Mouse (Mus musculus) forebrain, embryonic 16.5 days (tissue): ENCODE results near the gene Zmiz1. TPM values are rescaled to one million over a fixed set of nuclear protein-coding genes. Genes with fewer than 3 reads are reported as not detected.

Experiments used
- ATAC-seq: fragments of 200-750 bp; cut with Nextera tagmentation; 2 replicates; pipeline ENCODE4 v1.8.0; 2017; ENCODE audit warnings: mild to moderate bottlenecking, moderate library complexity
- H3K27ac ChIP-seq: fragments of 300-500 bp; sonication (generic); 2 replicates; pipeline ENCODE4 v1.5.1; 2014; ENCODE audit warnings: low read length, control low read depth
- H3K27me3 ChIP-seq: fragments of 300-500 bp; sonication (generic); replicated peaks from 2 replicates; pipeline ENCODE4 v1.6.1; 2014; ENCODE audit warnings: low read length; ENCODE audit not compliant: control insufficient read depth, insufficient read depth
- H3K36me3 ChIP-seq: fragments of 300-500 bp; sonication (generic); 2 replicates; pipeline ENCODE4 v1.6.1; 2014; ENCODE audit not compliant: control insufficient read depth, insufficient read depth
- H3K4me1 ChIP-seq: fragments of 300-500 bp; sonication (generic); replicated peaks from 2 replicates; pipeline ENCODE4 v1.6.1; 2014; ENCODE audit warnings: low read length; ENCODE audit not compliant: control insufficient read depth, insufficient read depth
- H3K4me2 ChIP-seq: fragments of 300-500 bp; sonication (generic); 2 replicates; pipeline ENCODE4 v1.6.1; 2014; ENCODE audit warnings: mild to moderate bottlenecking, low read length, control low read depth
- H3K4me3 ChIP-seq: fragments of 300-500 bp; sonication (generic); replicated peaks from 2 replicates; pipeline ENCODE4 v1.5.1; 2014; ENCODE audit warnings: mild to moderate bottlenecking, low read length, control low read depth
- H3K9ac ChIP-seq: fragments of 300-500 bp; sonication (generic); replicated peaks from 2 replicates; pipeline ENCODE4 v1.6.1; 2014; ENCODE audit warnings: low read depth, low read length, control low read depth
- H3K9me3 ChIP-seq: fragments of 300-500 bp; sonication (generic); 2 replicates; pipeline ENCODE4 v1.6.1; 2016; ENCODE audit warnings: low read length; ENCODE audit not compliant: control insufficient read depth
- WGBS: fragments of 180-500 bp; shearing (Covaris S2); extraction: QIAGEN DNeasy Blood & Tissue Kit; methylation state at CpG from one replicate; pipeline ENCODE4 v1.1.7; 2014; 5-methylcytosine and 5-hydroxymethylcytosine counted together
- polyA plus RNA-seq: library from polyadenylated mRNA; unstranded; fragments of >200 nt; fragmentation: Nextera tagmentation; extraction: Ambion mirVana; gene quantifications from 2 replicates; pipeline ENCODE4 v1.2.1, GENCODE M21; 2015

The Zmiz1 gene
- polyA plus RNA-seq, 1 experiment from 2014 or later = 56.6 TPM

- Histone ChIP-seq H3K4me2 (no peak overlapping the region), H3K36me3 (no peaks in the 10 kb centered on the region), H3K4me1 (no peaks in the 10 kb centered on the region), H3K9ac (no peak overlapping the region), H3K4me3 (no peak overlapping the region), H3K27ac (no peak overlapping the region), H3K27me3 (no peaks in the 10 kb centered on the region), H3K9me3 (no peaks in the 10 kb centered on the region)
- 86% methylated on average over 10 of the region's 10 CpGs for WGBS
- ATAC-seq = no peak
These were observed 228.3 kb downstream of the Zmiz1 start for GRCm38 (mm10) chr14:25686983-25687901.

GRCm38 (mm10) chr14:25693271-25693887 is 234.4 kb downstream of the Zmiz1 start:
- Histone ChIP-seq H3K27me3 (no peaks in the 10 kb centered on the region), H3K9me3 (no peaks in the 10 kb centered on the region), H3K27ac (peak overlapping the region; percentile 38; the same call in 1 of the 2 replicates), H3K4me1 (peaks cover 23% of the 10 kb centered on the region), H3K4me2 (peak overlapping the region; percentile 97), H3K9ac (peak overlapping the region; percentile 46), H3K4me3 (peak overlapping the region; percentile 85), H3K36me3 (no peaks in the 10 kb centered on the region; the same call in 1 of the 2 replicates)
- ATAC-seq = no peak; the same call in 1 of the 2 replicates
- 72% methylated on average over 6 of the region's 6 CpGs for WGBS

- peaks cover 23% of the 10 kb centered on the region for H3K4me1 ChIP-seq
- peak within 1 kb of the TSS; percentile 85 for H3K4me3 ChIP-seq
- no peaks in the 10 kb centered on the region for H3K27me3 ChIP-seq
- peak within 1 kb of the TSS; percentile 93 for H3K9ac ChIP-seq
- WGBS = under 1% methylated on average over 55 of the region's 70 CpGs
- peak within 1 kb of the TSS; percentile 97 for H3K4me2 ChIP-seq
- ATAC-seq = peak; percentile 93
- H3K27ac ChIP-seq = peak within 1 kb of the TSS; percentile 38; the same call in 1 of the 2 replicates
- H3K9me3 ChIP-seq = no peaks in the 10 kb centered on the region
- H3K36me3 ChIP-seq = peaks cover 4% of the 10 kb centered on the region; the same call in 1 of the 2 replicates
These were observed 235.0 kb downstream of the Zmiz1 start, which contains the start of gene Ppif for GRCm38 (mm10) chr14:25693888-25694568. Gene Ppif (plus strand): TSS chr14:25694154.

GRCm38 (mm10) chr14:25694569-25694897 is 235.5 kb downstream of the Zmiz1 start:
- WGBS = 2% methylated on average over 10 of the region's 10 CpGs
- peak overlapping the region; percentile 97 for H3K4me2 ChIP-seq
- no peak; the same call in 1 of the 2 replicates for ATAC-seq

GRCm38 (mm10) chr14:25695059-25695458 is 236.1 kb downstream of the Zmiz1 start:
- Histone ChIP-seq H3K27me3 (no peaks in the 10 kb centered on the region), H3K27ac (no peak overlapping the region), H3K4me2 (peak overlapping the region; percentile 97), H3K36me3 (peaks cover 10% of the 10 kb centered on the region; the same call in 1 of the 2 replicates), H3K9ac (peak overlapping the region; percentile 93; the same call in 1 of the 2 replicates), H3K4me3 (peak overlapping the region; percentile 85), H3K4me1 (peaks cover 23% of the 10 kb centered on the region), H3K9me3 (no peaks in the 10 kb centered on the region)
- ATAC-seq = no peak
- WGBS = 73% methylated on average over 6 of the region's 6 CpGs

More at GRCm38 (mm10) chr14:25694569-25694897, 235.5 kb downstream of the Zmiz1 start:
- Histone ChIP-seq H3K4me3 (peak overlapping the region; percentile 85), H3K4me1 (peaks cover 23% of the 10 kb centered on the region), H3K27ac (no peak overlapping the region), H3K9me3 (no peaks in the 10 kb centered on the region), H3K9ac (peak overlapping the region; percentile 93), H3K27me3 (no peaks in the 10 kb centered on the region), H3K36me3 (peaks cover 7% of the 10 kb centered on the region; the same call in 1 of the 2 replicates)

GRCm38 (mm10) chr14:25696356-25696755 is 237.4 kb downstream of the Zmiz1 start:
- Histone ChIP-seq H3K4me2 (no peak overlapping the region), H3K4me3 (no peak overlapping the region), H3K9me3 (no peaks in the 10 kb centered on the region), H3K36me3 (peaks cover 10% of the 10 kb centered on the region; the same call in 1 of the 2 replicates), H3K4me1 (peaks cover 23% of the 10 kb centered on the region), H3K27me3 (no peaks in the 10 kb centered on the region), H3K27ac (no peak overlapping the region), H3K9ac (no peak overlapping the region)
- no peak for ATAC-seq
- 56% methylated on average over 2 of the region's 2 CpGs for WGBS

GRCm38 (mm10) chr14:25701986-25702385 is 243.0 kb downstream of the Zmiz1 start:
- Histone ChIP-seq H3K27ac (no peak overlapping the region), H3K4me2 (no peak overlapping the region), H3K36me3 (peaks cover 10% of the 10 kb centered on the region; the same call in 1 of the 2 replicates), H3K9me3 (no peaks in the 10 kb centered on the region), H3K4me1 (no peaks in the 10 kb centered on the region), H3K27me3 (no peaks in the 10 kb centered on the region), H3K4me3 (no peak overlapping the region), H3K9ac (no peak overlapping the region)
- peak; percentile 57 for ATAC-seq

GRCm38 (mm10) chr14:25707691-25708181 is 248.8 kb downstream of the Zmiz1 start:
- Histone ChIP-seq H3K4me2 (no peak overlapping the region), H3K27me3 (no peaks in the 10 kb centered on the region), H3K9ac (no peak overlapping the region), H3K9me3 (no peaks in the 10 kb centered on the region), H3K4me1 (no peaks in the 10 kb centered on the region), H3K4me3 (no peak overlapping the region), H3K27ac (no peak overlapping the region), H3K36me3 (no peaks in the 10 kb centered on the region)
- ATAC-seq = peak; percentile 39
- 73% methylated on average over 5 of the region's 5 CpGs for WGBS
